Mouse (Mus musculus) urinary bladder, postnatal 36 days (tissue): ENCODE data around the gene Exosc10.

Experiments
- DNase-seq, 2 experiments: peaks; one replicate each; pipeline ENCODE4 v3.0.0; 2022; ENCODE audit warnings: low spot score in 2 of 2, mixed read lengths in 1 of 2

Gene Exosc10

GRCm38 (mm10) chr4:148570693-148571295 lies 12.6 kb downstream of the Exosc10 start:
- DNase-seq: peak in 1 of 2 experiments; percentile 44

GRCm38 (mm10) chr4:148573222-148573621 lies 15.0 kb downstream of the Exosc10 start:
- DNase-seq: peak in 1 of 2 experiments; percentile 57

GRCm38 (mm10) chr4:148580765-148581164 lies 22.5 kb downstream of the Exosc10 start:
- DNase-seq: no peak

- no peak for DNase-seq
These were observed 23.2 kb downstream of the Exosc10 start for GRCm38 (mm10) chr4:148581422-148581821.

GRCm38 (mm10) chr4:148583257-148583656 lies 25.0 kb downstream of the Exosc10 start:
- no peak for DNase-seq

- no peak for DNase-seq
These were observed 28.4 kb downstream of the Exosc10 start for GRCm38 (mm10) chr4:148586648-148587047.

- DNase-seq: no peak
These were observed 30.6 kb downstream of the Exosc10 start for GRCm38 (mm10) chr4:148588793-148589192.

GRCm38 (mm10) chr4:148589565-148589964 lies 31.3 kb downstream of the Exosc10 start:
- DNase-seq: peak in 1 of 2 experiments; percentile 31

- no peak for DNase-seq
These were observed 32.4 kb downstream of the Exosc10 start for GRCm38 (mm10) chr4:148590421-148591170.

- DNase-seq: peak; percentile 95 to 98
These were observed 33.0 kb downstream of the Exosc10 start, which contains the start of gene Srm for GRCm38 (mm10) chr4:148591171-148591630. TSS of gene Srm (plus strand) at chr4:148591503.

- DNase-seq: no peak
These were observed 33.6 kb downstream of the Exosc10 start for GRCm38 (mm10) chr4:148591637-148592380.

GRCm38 (mm10) chr4:148593996-148594395 lies 35.8 kb downstream of the Exosc10 start:
- DNase-seq: no peak

- no peak for DNase-seq
These were observed 37.7 kb downstream of the Exosc10 start for GRCm38 (mm10) chr4:148595916-148596315.

GRCm38 (mm10) chr4:148596731-148597130 lies 38.5 kb downstream of the Exosc10 start:
- no peak for DNase-seq

- DNase-seq: no peak
These were observed 40.6 kb downstream of the Exosc10 start for GRCm38 (mm10) chr4:148598826-148599225.

- no peak for DNase-seq
These were observed 42.1 kb downstream of the Exosc10 start for GRCm38 (mm10) chr4:148600316-148600715.

- no peak for DNase-seq
These were observed 43.6 kb downstream of the Exosc10 start for GRCm38 (mm10) chr4:148601871-148602270.

- DNase-seq: no peak
These were observed 44.3 kb downstream of the Exosc10 start, which contains the start of gene Masp2 for GRCm38 (mm10) chr4:148602357-148603120. TSS of gene Masp2 (plus strand) at chr4:148602554.

- no peak for DNase-seq
These were observed 45.3 kb downstream of the Exosc10 start for GRCm38 (mm10) chr4:148603376-148604139.

- DNase-seq: peak in 1 of 2 experiments; percentile 55
These were observed 45.9 kb downstream of the Exosc10 start for GRCm38 (mm10) chr4:148604141-148604540.
